Mouse (Mus musculus) hematopoietic stem cell, adult 5-6 weeks (primary cell): Measurements from ENCODE around the gene Ica1. TPM values are rescaled to one million over a fixed set of nuclear protein-coding genes. Genes with fewer than 3 reads are reported as not detected.

Source experiments
- ATAC-seq, 2 experiments: fragments of 125-278 bp in 1 of 2; replicated peaks in 1 of 2; 2 replicates each; pipeline ENCODE4 v1.8.0; 2016 to 2017; ENCODE audit warnings: inconsistent platforms in 2 of 2, mild to moderate bottlenecking in 2 of 2, moderate number of reproducible peaks in 2 of 2, low read depth in 1 of 2, moderate TSS enrichment in 1 of 2; ENCODE audit not compliant: low FRiP score in 2 of 2, poor library complexity in 2 of 2, severe bottlenecking in 2 of 2, insufficient read depth in 1 of 2, low TSS enrichment in 1 of 2
- total RNA-seq: library from RNA; stranded (forward); fragments of 172-1452, 232-1000 nt; gene quantifications from 2 replicates; pipeline ENCODE4 v1.2.3, GENCODE M21; 2017

Gene Ica1
- total RNA-seq, 1 experiment from 2014 or later, result 59.3 TPM

DNA sequence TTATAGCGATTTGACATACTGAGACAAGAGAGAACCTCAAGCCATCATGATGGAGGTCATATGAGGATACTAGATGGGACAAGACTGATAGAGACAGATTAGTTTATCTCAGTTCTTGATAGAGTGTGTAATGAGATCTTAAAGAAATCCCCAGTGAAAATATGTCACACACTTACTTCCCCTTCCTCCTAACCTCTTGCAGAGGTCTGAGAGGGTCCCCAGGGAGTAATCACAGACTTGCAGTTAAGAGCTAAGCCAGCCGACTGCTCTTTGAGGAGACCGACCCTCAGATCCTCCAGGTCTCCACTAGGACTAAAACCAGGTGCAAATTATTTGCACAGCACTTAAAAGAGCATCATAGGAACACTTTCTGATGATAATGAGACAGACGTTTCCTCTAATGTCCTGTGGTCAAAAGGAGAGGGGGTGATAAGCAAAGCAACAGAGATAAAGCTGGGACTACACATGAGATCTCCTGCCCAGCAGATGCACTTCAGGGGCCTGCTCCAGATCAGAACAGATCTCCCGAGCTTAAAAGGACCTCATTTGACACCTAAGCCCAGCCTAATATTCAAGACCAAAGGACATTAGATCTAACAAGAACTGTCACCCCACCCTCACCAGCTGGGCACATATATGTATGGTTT, 146.2 kb downstream of the Ica1 start:
- ATAC-seq, result no peak

DNA sequence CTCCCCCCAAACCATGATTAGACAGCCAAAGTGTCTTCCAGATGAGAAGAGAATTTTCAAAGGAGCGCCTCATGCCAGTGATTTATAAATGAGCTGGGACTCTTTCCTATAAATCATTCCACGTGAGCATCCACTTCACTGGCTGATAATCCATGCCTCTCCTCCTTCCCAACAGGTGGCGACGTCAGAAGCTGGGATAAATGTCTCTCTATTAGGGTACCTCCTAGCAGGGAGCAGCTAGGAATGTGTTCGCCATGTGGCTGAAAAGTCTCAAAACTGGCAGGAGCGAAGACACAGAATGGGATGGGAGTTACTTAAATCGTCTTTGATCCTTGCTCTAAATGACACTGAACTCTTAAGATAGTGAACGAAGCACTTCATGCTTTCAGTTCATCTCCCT, 146.9 kb downstream of the Ica1 start:
- ATAC-seq, result no peak

DNA sequence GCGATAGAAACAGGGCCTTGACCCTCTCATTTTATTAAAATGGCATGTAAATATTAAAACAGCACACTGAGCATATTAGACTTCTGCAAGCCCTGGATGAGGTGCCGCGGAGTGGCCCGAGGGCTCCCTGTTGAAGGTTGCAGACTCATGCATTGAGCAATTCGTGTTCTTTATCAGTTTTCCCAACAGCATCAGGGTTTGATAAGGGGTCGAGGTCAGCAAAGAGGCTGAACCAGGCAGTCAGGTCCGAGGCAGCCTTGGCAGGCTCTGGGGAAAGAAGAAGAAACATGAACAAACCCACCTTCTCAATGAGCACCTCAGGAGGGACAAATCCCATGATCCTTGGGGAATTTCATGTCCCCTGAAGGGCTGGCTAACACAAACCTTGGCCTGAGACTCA, 147.8 kb downstream of the Ica1 start:
- no peak for ATAC-seq

DNA sequence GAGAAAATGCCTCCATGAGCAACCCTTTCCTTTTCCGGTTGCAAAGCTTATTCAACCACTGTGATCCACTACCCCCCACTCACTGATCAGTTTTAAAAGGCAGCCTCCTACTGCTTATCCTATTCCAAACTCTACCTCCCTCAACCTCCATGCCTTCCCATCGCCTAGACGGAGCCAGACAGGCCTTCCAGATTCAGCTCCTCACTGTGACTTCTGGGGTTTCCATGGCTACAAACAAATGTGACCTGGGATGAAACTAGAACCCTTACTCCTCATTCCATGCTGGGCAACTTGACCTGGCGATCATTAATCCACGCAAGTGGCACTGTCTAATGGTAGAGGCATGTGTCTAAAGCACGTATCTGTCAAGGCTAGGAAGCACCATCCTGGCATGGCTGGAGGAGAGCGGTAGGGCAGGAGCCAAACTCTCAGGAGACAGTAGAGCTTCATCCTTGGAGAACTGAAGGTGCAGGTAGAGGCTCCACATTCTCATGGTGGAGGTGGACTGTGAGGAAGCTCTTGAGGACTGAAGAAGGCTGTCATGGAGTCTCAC, 149.5 kb downstream of the Ica1 start:
- no peak for ATAC-seq

DNA sequence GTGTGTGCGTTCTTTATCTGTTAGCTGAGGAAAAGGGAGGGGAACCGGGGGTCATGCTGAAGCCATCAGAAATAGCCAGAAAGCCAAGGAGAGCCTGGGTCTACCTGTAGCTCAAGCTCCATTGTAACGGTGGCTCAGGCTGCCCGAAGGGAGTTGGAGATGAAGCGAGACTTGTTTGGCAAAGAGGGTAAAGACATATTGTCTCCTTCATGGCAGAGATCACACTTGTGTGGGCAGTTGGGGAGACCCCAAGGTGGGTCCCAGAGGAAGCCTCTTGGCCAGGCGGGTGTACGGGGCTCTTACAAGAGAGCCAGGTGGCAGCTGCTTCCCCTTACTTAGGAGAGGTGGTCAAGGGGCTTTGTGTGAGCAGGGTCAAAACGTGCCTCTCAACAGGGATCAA, 150.1 kb downstream of the Ica1 start:
- no peak for ATAC-seq

DNA sequence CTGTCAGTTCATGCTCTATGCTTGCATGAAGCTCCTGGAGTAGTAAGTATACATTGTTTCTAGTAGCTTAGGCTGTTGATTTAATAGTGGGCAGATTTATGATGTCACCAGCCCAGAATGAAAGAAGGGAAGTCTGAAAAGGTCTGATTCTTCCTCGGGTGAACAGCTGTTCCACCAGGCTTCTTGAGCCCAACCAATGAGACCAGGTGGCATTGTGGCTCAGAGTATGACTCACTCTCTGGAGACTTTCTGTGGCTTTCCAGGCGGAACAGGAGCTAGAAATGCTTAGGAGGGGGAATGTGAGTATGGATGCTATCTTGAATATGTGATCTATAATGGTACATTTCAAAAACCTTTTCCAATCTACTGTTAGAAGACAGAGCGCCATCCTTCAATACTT, 155.2 kb downstream of the Ica1 start:
- ATAC-seq, result no peak

DNA sequence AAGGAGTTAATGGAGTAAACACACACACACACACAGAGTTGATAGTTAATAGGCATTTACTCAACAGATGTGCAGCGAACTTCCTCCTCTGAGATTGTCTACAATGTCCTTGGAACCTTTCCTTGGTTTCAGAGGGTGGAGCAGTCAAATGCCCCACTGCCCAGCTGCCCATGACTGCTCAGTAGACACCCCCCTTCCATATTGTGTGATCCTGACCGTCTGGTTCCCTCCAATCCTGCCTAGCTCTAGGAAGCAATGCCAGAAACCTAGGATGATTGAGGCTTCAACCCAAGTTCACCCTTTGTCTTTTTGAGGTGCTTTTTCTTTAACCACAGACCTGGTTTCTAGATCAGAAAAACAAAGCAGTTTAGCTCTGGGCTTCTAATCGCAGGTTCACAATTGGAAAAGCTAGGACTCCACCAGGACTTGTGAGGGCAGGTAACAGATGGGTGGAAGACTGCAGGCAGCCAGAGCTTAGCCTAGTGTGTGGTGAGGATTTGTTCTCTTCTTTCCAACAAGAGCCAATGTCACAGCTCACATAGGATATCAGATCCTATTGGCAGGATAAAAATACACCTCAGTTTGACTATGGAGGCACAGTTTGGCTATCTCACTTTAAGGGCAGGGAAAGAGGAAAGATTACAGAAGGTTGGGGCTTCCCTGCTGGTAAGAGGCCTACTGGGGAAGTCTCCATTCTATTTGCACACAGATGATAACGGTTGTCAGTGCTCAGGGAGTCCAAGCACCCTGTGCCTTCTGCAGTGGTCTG, 158.5 kb downstream of the Ica1 start:
- no peak for ATAC-seq

DNA sequence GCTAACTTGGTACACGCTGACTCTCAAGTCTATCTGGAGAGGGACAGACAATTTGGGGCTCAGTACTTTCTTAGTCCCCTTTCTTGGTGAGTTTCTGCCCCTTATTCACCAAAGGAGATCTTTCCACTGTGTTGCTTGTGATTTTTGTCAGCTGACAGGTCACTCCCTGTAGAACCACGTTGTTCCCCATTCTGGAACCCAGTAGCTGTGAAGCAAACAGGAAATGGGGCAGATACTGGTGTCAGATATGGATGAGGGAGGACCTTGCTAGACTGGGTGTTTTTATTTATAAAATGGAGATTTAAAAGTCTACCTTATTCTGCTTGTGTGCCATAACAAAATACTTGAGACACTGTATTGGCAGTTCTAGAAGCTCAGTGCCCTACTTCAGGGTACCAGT, 160.9 kb downstream of the Ica1 start:
- ATAC-seq, result no peak

DNA sequence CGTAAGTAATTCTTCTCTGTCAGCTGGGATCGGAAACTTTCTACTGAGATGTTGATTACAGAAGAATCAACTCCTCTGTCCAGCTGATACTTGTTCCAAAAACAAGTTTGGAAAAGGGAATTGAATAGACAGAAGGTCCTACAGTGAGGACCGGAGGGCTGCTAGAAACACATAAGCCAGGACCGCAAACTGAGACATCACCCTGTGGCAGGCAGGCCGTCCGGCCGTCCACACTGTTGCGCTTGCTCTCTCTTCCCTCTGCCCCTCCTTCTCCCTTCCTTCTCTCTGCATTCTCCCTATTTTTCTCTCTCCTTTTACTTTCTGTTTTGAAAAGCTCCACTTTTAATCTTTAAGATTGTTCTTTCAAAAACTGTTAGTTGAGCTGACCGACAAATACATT, 186.6 kb downstream of the Ica1 start:
- ATAC-seq, result no peak

DNA sequence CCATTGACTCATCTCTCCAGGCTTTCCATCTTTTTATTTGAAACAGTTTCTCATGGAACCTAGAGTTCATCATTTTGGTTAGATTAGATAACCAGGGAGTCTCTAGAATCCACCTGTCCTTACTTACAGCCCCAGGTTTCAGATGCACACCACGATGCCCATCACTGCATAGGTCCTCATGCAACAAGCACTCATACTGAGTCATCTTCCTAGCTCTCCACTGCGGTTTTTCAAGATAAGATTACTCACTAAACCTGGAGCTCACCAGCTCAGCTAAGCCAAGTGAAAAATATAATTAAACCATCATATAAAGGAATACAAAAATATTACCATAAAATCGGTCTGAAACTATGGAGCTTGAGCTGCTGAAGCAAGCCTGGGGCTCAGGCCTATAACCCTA, 194.4 kb downstream of the Ica1 start:
- ATAC-seq, result no peak

DNA sequence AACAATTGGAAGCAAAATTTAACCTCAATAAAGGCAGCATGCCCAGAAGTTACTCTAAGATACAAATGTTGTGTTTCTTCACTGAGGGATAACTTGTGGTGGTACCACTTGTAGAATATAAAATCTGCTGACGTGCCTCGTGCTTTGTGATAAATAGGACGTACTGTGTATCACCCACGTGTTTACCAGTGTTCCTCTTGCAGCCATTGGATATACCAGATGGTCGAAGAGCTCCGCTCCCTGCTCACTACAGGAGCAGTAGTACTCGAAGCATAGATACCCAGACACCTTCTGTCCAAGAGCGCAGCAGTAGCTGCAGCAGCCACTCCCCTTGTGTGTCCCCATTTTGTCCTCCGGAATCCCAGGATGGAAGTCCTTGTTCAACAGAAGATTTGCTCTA, 195.9 kb downstream of the Ica1 start:
- no peak for ATAC-seq

Other genes with a start within 250 kb of the Ica1 start
- gene Nxph1, start 169.9 kb upstream of the Ica1 start, total RNA-seq, result 0.75 TPM in 1 of 2 replicates, not detected in the other